Mouse (Mus musculus) embryonic facial prominence, embryonic 12.5 days (tissue): Measurements from ENCODE around the gene Cdx4. TPM values are rescaled to one million over a fixed set of nuclear protein-coding genes. Genes with fewer than 3 reads are reported as not detected.

ENCODE experiments used
- polyA plus RNA-seq: library from polyadenylated mRNA; unstranded; fragments of >200 nt; fragmentation: Nextera tagmentation; extraction: Ambion mirVana; gene quantifications from 2 replicates; pipeline ENCODE4 v1.2.1, GENCODE M21; 2016

Gene Cdx4
- polyA plus RNA-seq, 1 experiment from 2014 or later: not detected

Other genes with a start within 250 kb of the Cdx4 start
- gene Nap1l2, start 134.8 kb upstream of the Cdx4 start, polyA plus RNA-seq: 8.4 and 9.4 TPM in 2 replicates
- gene Chic1, start 35.1 kb downstream of the Cdx4 start, polyA plus RNA-seq: 4.3 and 5.2 TPM in 2 replicates
- gene Tsx, start 93.1 kb downstream of the Cdx4 start, polyA plus RNA-seq: 0.67 TPM in 1 of 2 replicates, not detected in the other
- not detected in 2 replicates for gene Gm26992, start 100.6 kb downstream of the Cdx4 start, polyA plus RNA-seq